Mouse (Mus musculus) olfactory bulb, adult 2 months (tissue): ENCODE measurements at regions not wholly inside any gene's neighbourhood (a gene's known extent, or its start where the extent isn't known, plus 50 kb on each side); places are given as distances from the start of the nearest gene placed in this dataset.

ENCODE experiments used
- H3K27ac ChIP-seq: fragments of 200-500 bp; 2 replicates; pipeline ENCODE4 v1.5.1; 2012; ENCODE audit warnings: low read depth, low read length; ENCODE audit not compliant: insufficient read depth
- H3K4me1 ChIP-seq: fragments of 200-500 bp; 2 replicates; pipeline ENCODE4 v1.6.1; 2012; ENCODE audit warnings: low read length; ENCODE audit not compliant: control insufficient read depth, insufficient read depth
- H3K4me3 ChIP-seq: fragments of 200-500 bp; 2 replicates; pipeline ENCODE4 v1.5.1; 2012; ENCODE audit warnings: mild to moderate bottlenecking, low read depth, low read length, moderate library complexity; ENCODE audit not compliant: insufficient read depth
- CTCF ChIP-seq: fragments of 200-500 bp; IDR thresholded peaks from 2 replicates; pipeline ENCODE4 v1.5.1; 2012; ENCODE audit warnings: low read depth, mild to moderate bottlenecking, low read length, moderate library complexity; ENCODE audit not compliant: insufficient read depth
- POLR2A ChIP-seq: fragments of 200-500 bp; IDR thresholded peaks from 2 replicates; pipeline ENCODE4 v1.6.1; 2012; ENCODE audit warnings: mild to moderate bottlenecking, low read depth, low read length, moderate library complexity; ENCODE audit not compliant: insufficient read depth
- WGBS: fragments of 180-500 bp; shearing (Covaris S2); methylation state at CpG from one replicate; pipeline ENCODE4 v1.1.7; 2018; 5-methylcytosine and 5-hydroxymethylcytosine counted together

DNA sequence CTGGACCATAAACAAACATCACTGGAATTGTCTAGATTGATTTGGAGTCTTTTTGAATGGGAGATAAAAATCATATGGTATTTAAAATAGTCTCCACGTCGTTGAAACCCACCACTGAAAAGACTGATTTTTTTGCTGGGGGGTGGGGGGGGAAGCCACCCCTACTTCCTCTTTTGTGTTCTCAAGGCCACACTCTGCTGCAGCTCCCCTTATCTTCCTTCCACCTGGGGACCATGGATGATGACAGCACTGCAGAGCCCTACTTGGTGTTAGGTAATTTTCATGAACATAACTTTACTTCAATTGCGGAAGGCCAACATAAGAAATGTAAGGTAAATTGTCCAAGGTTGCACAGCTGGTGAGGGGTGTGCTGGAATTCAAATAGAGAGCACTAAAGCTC is 232.4 kb upstream of the Vrk2 start:
- TF ChIP-seq POLR2A (no peak), CTCF (no peak)
- 90% methylated on average over 3 of the region's 3 CpGs for WGBS
- Histone ChIP-seq H3K27ac (no peak overlapping the region), H3K4me3 (no peak overlapping the region), H3K4me1 (no peaks in the 10 kb centered on the region)

DNA sequence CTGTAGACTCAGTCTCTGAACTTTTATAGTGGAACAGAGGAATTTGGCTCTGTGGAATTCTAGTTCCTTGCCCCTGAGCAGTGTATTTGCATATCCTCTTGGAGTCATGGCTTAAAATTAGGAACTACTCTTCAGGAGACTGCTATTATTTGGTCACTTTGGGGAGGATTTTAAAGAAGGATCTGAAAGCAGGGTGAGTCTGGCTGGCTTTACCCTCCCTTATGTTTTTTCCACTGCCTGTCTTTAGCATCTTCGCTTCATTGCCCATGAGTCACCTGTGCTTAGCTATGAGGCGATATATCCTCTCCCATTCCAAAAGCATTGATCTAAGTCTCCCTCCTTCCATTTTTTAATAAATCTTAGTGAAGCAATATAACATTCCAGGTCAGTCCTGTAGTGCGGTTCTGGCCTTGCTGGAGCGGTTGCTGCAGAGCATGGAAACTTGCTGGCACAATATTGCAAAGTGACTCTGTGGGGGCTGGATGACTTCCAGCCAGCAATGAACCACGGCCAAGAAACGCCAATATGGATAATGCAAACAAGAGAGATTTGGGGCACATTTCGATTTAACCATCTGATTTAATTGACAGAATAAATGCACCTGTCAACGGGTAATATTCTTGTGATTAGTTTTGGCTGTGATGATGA is 230.4 kb upstream of the Vrk2 start:
- TF ChIP-seq POLR2A, result no peak
- TF ChIP-seq CTCF, result no peak
- H3K4me1 ChIP-seq, result no peaks in the 10 kb centered on the region
- WGBS, result 48% methylated on average over 8 of the region's 8 CpGs
- no peak overlapping the region for H3K4me3 ChIP-seq
- H3K27ac ChIP-seq, result no peak overlapping the region

DNA sequence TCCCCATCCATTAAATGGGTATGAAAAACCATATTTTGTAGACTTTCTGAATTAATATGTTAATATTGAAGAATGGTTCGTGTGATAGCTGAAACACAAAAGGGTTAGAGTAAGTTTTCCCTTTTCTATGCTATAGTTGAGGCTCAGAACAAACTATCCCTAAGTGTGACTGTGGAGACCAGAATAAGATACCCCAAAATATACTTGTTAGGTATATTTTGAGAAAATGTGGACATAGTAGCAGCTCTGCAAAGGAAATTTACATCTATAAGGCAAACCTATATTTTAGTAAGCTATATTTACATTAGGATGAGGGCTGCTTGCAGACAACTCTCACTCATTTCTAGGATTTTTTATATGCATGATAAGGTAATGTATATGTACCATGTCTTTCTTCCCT is 227.3 kb upstream of the Vrk2 start:
- TF ChIP-seq CTCF, result no peak
- no peak for TF ChIP-seq POLR2A
- H3K27ac ChIP-seq, result no peak overlapping the region
- WGBS, result 81% methylated on average over 1 of the region's 1 CpGs
- H3K4me3 ChIP-seq, result no peak overlapping the region
- H3K4me1 ChIP-seq, result no peaks in the 10 kb centered on the region

DNA sequence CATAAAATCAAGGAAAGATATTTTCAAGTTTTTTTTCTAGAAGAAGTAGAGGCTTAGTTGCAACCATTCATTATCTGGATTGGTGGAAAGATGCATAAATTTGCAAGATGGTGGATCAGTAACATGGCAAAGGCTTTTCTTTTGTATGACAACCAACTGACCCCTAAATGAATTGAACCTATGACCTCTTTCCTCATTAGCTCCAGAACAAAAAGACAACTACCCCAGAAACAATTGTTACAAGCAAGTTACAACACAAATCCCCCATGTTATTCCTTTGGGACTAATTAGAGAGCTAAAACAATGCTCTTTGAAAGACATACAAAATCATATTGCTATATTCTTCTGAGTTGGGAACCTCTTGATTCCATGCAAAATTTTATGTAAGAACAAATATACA is 223.5 kb upstream of the Vrk2 start:
- no peak for TF ChIP-seq CTCF
- H3K27ac ChIP-seq, result no peak overlapping the region
- no peak overlapping the region for H3K4me3 ChIP-seq
- H3K4me1 ChIP-seq, result no peaks in the 10 kb centered on the region

DNA sequence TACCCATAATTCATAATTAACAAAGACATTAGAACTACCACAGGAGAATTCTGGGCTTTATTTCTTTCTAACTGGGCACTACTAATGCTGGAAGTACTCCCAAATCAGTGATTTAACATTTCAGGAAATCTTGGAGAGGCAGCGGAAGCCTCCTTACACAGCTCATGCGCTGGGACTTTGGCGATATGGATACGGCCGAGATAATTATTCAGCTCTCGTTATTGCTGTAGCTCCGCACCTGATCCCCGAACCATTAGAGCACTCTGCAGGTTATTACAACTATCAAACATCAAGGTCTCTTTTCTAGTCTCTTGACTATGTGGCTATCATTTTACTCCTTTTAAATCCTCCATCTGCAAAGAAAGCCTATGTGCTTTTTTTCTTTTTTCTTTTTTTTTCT is 221.3 kb upstream of the Vrk2 start:
- no peak overlapping the region for H3K4me3 ChIP-seq
- WGBS, result 54% methylated on average over 8 of the region's 8 CpGs
- no peaks in the 10 kb centered on the region for H3K4me1 ChIP-seq
- H3K27ac ChIP-seq, result no peak overlapping the region
- TF ChIP-seq POLR2A (no peak), CTCF (no peak)

DNA sequence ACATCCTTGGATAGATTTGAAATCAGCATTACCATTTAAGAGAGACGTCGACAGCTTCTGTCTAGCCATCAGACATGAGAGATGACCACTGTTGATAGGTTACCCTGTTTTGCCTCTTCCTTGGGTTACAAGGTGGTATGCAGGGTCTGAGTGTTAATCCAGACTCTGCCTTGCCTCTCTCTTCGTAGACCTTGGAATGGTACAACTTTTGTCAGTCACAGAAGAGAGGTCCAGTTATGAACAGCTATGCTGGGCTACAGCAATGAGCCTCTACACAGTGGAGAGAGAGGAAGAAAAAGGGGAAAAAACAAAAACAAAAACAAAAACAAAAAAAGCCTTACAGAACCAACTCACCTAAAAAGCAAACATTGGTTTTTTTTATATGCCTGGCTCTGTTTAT is 220.8 kb upstream of the Vrk2 start:
- TF ChIP-seq CTCF, result no peak
- TF ChIP-seq POLR2A, result no peak
- H3K4me1 ChIP-seq, result no peaks in the 10 kb centered on the region
- WGBS, result 95% methylated on average over 3 of the region's 3 CpGs
- H3K27ac ChIP-seq, result no peak overlapping the region
- no peak overlapping the region for H3K4me3 ChIP-seq

DNA sequence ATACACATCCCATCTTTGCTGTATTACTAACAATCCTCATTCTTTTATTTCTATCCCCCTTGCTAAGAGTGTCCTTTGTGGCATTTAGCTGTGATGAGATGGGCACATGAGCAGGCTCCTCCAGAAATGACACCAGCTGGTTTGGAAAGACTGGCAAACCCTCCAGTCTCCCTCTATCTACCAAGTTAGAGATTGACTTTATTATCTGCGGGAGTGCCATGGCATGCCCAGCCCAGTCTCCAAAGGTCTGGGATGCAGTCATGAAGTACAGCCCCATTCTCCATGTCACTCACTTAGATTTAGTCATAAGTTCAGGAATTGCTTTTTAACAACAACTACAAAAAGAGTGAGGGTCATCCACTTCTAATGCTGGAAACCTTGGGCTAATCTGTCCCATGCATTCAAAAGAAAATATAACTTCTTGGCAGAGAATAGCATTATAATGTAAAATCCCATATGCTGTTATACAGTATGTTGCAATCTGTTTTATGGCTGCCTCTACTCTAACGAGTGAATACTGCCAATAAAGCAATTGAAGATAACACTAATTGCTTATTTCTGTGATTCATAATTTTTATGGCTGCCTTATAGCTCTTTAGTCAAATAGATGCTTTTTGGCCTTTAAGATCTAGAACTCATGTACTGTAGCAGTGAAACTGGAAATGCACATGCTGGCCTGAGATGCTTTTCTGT is 208.6 kb upstream of the Vrk2 start:
- 92% methylated on average over 2 of the region's 2 CpGs for WGBS
- no peak overlapping the region for H3K4me3 ChIP-seq

DNA sequence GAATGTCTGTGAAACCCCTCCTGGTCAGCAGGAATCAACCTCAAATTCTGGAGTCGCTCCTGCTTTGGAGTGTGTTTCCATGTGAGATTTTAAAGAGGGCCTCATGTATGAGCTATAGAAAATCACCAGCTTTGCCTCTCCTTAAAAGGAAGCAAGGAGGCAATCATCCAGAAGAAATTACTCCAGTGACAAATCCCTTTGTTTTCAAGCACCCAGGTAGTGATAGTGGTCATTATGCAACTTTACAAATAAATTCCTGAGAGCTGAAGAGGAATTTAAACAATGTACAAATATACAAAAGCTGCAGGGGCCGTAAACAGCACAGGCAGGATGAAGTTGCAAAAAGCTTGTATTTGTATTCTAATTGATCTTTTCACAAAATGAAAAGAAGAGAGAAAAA is 206.5 kb upstream of the Vrk2 start:
- no peak overlapping the region for H3K27ac ChIP-seq
- no peaks in the 10 kb centered on the region for H3K4me1 ChIP-seq
- H3K4me3 ChIP-seq, result no peak overlapping the region
- TF ChIP-seq POLR2A (no peak), CTCF (no peak)
- WGBS, result 75% methylated on average over 2 of the region's 2 CpGs

More for the DNA sequence above, 208.6 kb upstream of the Vrk2 start:
- 0 out of 2 replicates have a peak, but pooled peaks cover 2% of the 10 kb centered on the region for H3K4me1 ChIP-seq
- no peak overlapping the region for H3K27ac ChIP-seq
- TF ChIP-seq POLR2A (no peak), CTCF (no peak)

DNA sequence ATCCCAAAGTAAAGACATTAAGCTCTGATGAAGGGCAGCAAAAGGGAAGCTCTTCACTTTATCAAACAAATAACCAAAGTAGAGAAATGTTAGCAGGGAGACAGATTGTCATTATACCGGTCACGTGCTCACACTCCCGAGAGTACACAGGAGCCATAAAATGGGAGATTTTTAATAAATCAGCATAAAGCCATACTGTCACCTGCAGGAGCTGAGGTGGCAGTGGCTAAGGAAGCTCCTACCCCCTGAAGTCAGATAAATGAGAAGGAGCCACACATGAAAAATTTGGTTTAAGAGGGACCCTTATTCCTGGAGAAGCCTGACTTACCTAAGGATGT is 200.8 kb upstream of the Vrk2 start:
- H3K4me1 ChIP-seq, result no peaks in the 10 kb centered on the region
- WGBS, result 93% methylated on average over 3 of the region's 3 CpGs

More for the DNA sequence above, 200.8 kb upstream of the Vrk2 start:
- no peak overlapping the region for H3K4me3 ChIP-seq
- no peak overlapping the region for H3K27ac ChIP-seq
- TF ChIP-seq POLR2A (no peak), CTCF (no peak)
